ENCODE assay signal across 19 mouse cellular contexts in genomic region chr9:106790831-106791230, GRCm38 (mm10). TPM values are rescaled to one million over a fixed set of nuclear protein-coding genes. Genes with fewer than 3 reads are reported as not detected.
A peak's percentile ranks its signal among the peaks of the same experiment; 100 is the strongest.
DNase-seq lines count a peak whose midpoint lies in the region; ATAC-seq lines count a peak whose summit lies in the region.
"Had no signal": no experiment of that assay in that cellular context is flagged by ENCODE, and none has a peak within 500 bp of the region (broad histone marks: within the 10 kb centered on the region; RNA-seq: fewer than 3 reads in every experiment).

No protein-coding gene starts in this region.

- ATAC-seq in kidney, embryonic 14.5 days (ENCODE audit: low FRiP score, low TSS enrichment): no peak
- ATAC-seq in liver, embryonic 13.5 days (ENCODE audit: low read depth): no peak
- ATAC-seq: midbrain, embryonic 16.5 days had no signal

- H3K27ac ChIP-seq in kidney, embryonic 14.5 days (ENCODE audit: low read depth, low read length): no peak overlapping the region
- H3K27ac ChIP-seq in liver, embryonic 13.5 days: no peak overlapping the region
- H3K27ac ChIP-seq: forebrain, embryonic 10.5 days; hindbrain, embryonic 14.5 days; limb, embryonic 15.5 days; neural tube, embryonic 15.5 days had no signal

- no peaks in the 10 kb centered on the region for H3K9me3 ChIP-seq in kidney, embryonic 14.5 days (ENCODE audit: control insufficient read depth, low read length)
- no peaks in the 10 kb centered on the region for H3K9me3 ChIP-seq in liver, embryonic 13.5 days (replicated peaks)
- H3K9me3 ChIP-seq: forebrain, embryonic 10.5 days; G1E; limb, embryonic 15.5 days; neural tube, embryonic 15.5 days had no signal

- H3K4me1 ChIP-seq in kidney, embryonic 14.5 days (ENCODE audit: control insufficient read depth, insufficient read depth, low read length): peaks cover 8% of the 10 kb centered on the region
- H3K4me1 ChIP-seq in liver, embryonic 13.5 days (replicated peaks): peaks cover 37% of the 10 kb centered on the region

- no peaks in the 10 kb centered on the region for H3K27me3 ChIP-seq in kidney, embryonic 14.5 days (ENCODE audit: control insufficient read depth, insufficient read depth, low read length)
- H3K27me3 ChIP-seq in liver, embryonic 13.5 days: 0 out of 2 replicates have a peak, but pooled peaks cover 3% of the 10 kb centered on the region
- H3K27me3 ChIP-seq: limb, embryonic 15.5 days; neural tube, embryonic 15.5 days had no signal

- no peak overlapping the region for H3K4me2 ChIP-seq in kidney, embryonic 14.5 days (replicated peaks; ENCODE audit: low read depth, low read length)
- peak overlapping the region; percentile 4; the same call in 1 of the 2 replicates for H3K4me2 ChIP-seq in liver, embryonic 13.5 days
- H3K4me2 ChIP-seq: heart, embryonic 11.5 days; hindbrain, embryonic 14.5 days; limb, embryonic 15.5 days; neural tube, embryonic 15.5 days had no signal

- 76% methylated on average over 6 of the region's 6 CpGs for WGBS in kidney, embryonic 14.5 days
- 50% methylated on average over 6 of the region's 6 CpGs for WGBS in liver, embryonic 13.5 days (ENCODE audit: insufficient replicate concordance)

- peak; percentile 61 for DNase-seq in kidney, adult 11 months
- DNase-seq in kidney, adult 9 months: peak; percentile 78
- DNase-seq in liver, embryonic 13.5 days: no peak
- peak; percentile 38 for DNase-seq in yolk sac, embryonic 10.5 days (ENCODE audit: low spot score)
- DNase-seq in layer of hippocampus, adult 11-12 months (ENCODE audit: low spot score): no peak
- DNase-seq in lung, postnatal 36 days: no peak
- DNase-seq: cerebellum, adult 8-10 months; heart, postnatal 10 days; lung, postnatal 14 days; right cerebral cortex, postnatal 25 days; thymus, postnatal 14 days had no signal

- H3K9ac ChIP-seq in kidney, embryonic 14.5 days (ENCODE audit: low read depth, low read length): no peak overlapping the region
- no peak overlapping the region for H3K9ac ChIP-seq in liver, embryonic 13.5 days
- H3K9ac ChIP-seq: hindbrain, embryonic 14.5 days; limb, embryonic 15.5 days; neural tube, embryonic 15.5 days had no signal

- H3K4me3 ChIP-seq in kidney, embryonic 14.5 days (ENCODE audit: low read length): no peak overlapping the region
- H3K4me3 ChIP-seq in liver, embryonic 13.5 days (replicated peaks): no peak overlapping the region
- H3K4me3 ChIP-seq: forebrain, embryonic 10.5 days; limb, embryonic 15.5 days; neural tube, embryonic 15.5 days had no signal

- no peaks in the 10 kb centered on the region for H3K36me3 ChIP-seq in kidney, embryonic 14.5 days (ENCODE audit: control insufficient read depth, insufficient read depth, low read length)
- no peaks in the 10 kb centered on the region for H3K36me3 ChIP-seq in liver, embryonic 13.5 days
- H3K36me3 ChIP-seq: forebrain, embryonic 10.5 days; G1E; limb, embryonic 15.5 days; neural tube, embryonic 15.5 days had no signal

RNA-seq across cellular contexts. Expression of gene Rad54l2, which starts 1.8 kb away (rescaled TPM):
- 7.5 and 7.9 TPM in 2 replicates for polyA plus RNA-seq in kidney, embryonic 14.5 days (2014; fragmentation: Nextera tagmentation; extraction: Ambion mirVana)
- polyA plus RNA-seq in liver, embryonic 13.5 days (2015; fragmentation: Nextera tagmentation; extraction: Ambion mirVana): 1.8 and 2.0 TPM in 2 replicates

RNA-seq across cellular contexts. Expression of gene Dcaf1, which starts 30.8 kb away (rescaled TPM):
- polyA plus RNA-seq in kidney, embryonic 14.5 days (2014; fragmentation: Nextera tagmentation; extraction: Ambion mirVana): 21.0 and 33.9 TPM in 2 replicates
- 12.0 and 16.6 TPM in 2 replicates for polyA plus RNA-seq in liver, embryonic 13.5 days (2015; fragmentation: Nextera tagmentation; extraction: Ambion mirVana)

Comparison
In these comparisons a context has a peak if more than half of its experiments do, and no peak if none do; other contexts are left out.
1. DNase-seq: peak in kidney, adult 11 months (single experiment), kidney, adult 9 months (single experiment) and yolk sac, embryonic 10.5 days (single experiment); none in liver, embryonic 13.5 days (single experiment), layer of hippocampus, adult 11-12 months (single experiment) and lung, postnatal 36 days (single experiment).